Mouse (Mus musculus) kidney, embryonic 16.5 days (tissue): ENCODE measurements at regions not wholly inside any gene's neighbourhood (a gene's known extent, or its start where the extent isn't known, plus 50 kb on each side); places are given as distances from the start of the nearest gene placed in this dataset.
A peak's percentile ranks its signal among the peaks of the same experiment; 100 is the strongest.

Experiments used
- ATAC-seq: fragments of 200-750 bp; cut with Nextera tagmentation; 2 replicates; pipeline ENCODE4 v1.8.0; 2017; ENCODE audit warnings: moderate TSS enrichment; ENCODE audit not compliant: low FRiP score, low TSS enrichment
- H3K27ac ChIP-seq: fragments of 300-500 bp; sonication (generic); 2 replicates; pipeline ENCODE4 v1.5.1; 2014; ENCODE audit warnings: low read length
- H3K27me3 ChIP-seq: fragments of 300-500 bp; sonication (generic); 2 replicates; pipeline ENCODE4 v1.6.1; 2014; ENCODE audit warnings: low read length, control low read depth, mixed read lengths; ENCODE audit not compliant: insufficient read depth
- H3K36me3 ChIP-seq: fragments of 300-500 bp; sonication (generic); 2 replicates; pipeline ENCODE4 v1.6.1; 2014; ENCODE audit warnings: low read length, control low read depth, mixed read lengths; ENCODE audit not compliant: insufficient read depth
- H3K4me1 ChIP-seq: fragments of 300-500 bp; sonication (generic); 2 replicates; pipeline ENCODE4 v1.6.1; 2014; ENCODE audit warnings: low read length, control low read depth, mixed read lengths; ENCODE audit not compliant: insufficient read depth
- H3K4me2 ChIP-seq: fragments of 300-500 bp; sonication (generic); replicated peaks from 2 replicates; pipeline ENCODE4 v1.6.1; 2014; ENCODE audit warnings: low read depth, low read length
- H3K4me3 ChIP-seq: fragments of 300-500 bp; sonication (generic); 2 replicates; pipeline ENCODE4 v1.5.1; 2014; ENCODE audit warnings: mild to moderate bottlenecking, low read length
- H3K9ac ChIP-seq: fragments of 300-500 bp; sonication (generic); replicated peaks from 2 replicates; pipeline ENCODE4 v1.6.1; 2014; ENCODE audit warnings: low read length
- H3K9me3 ChIP-seq: fragments of 300-500 bp; sonication (generic); 2 replicates; pipeline ENCODE4 v1.6.1; 2016; ENCODE audit warnings: low read length, control low read depth
- WGBS: fragments of 180-500 bp; shearing (Covaris S2); extraction: QIAGEN DNeasy Blood & Tissue Kit; methylation state at CpG from one replicate; pipeline ENCODE4 v1.1.7; 2014; 5-methylcytosine and 5-hydroxymethylcytosine counted together

GRCm38 (mm10) chr4:56122198-56122597 is 589.9 kb upstream of the Klf4 start:
- no peak overlapping the region for H3K9ac ChIP-seq
- no peaks in the 10 kb centered on the region for H3K27me3 ChIP-seq
- no peak overlapping the region for H3K4me2 ChIP-seq
- no peak overlapping the region for H3K4me3 ChIP-seq
- no peaks in the 10 kb centered on the region for H3K9me3 ChIP-seq
- no peak overlapping the region for H3K27ac ChIP-seq
- 0 out of 2 replicates have a peak, but pooled peaks cover 4% of the 10 kb centered on the region for H3K4me1 ChIP-seq
- no peaks in the 10 kb centered on the region for H3K36me3 ChIP-seq
- WGBS = 89% methylated on average over 5 of the region's 5 CpGs
- no peak for ATAC-seq

- Histone ChIP-seq H3K9ac (no peak overlapping the region), H3K36me3 (no peaks in the 10 kb centered on the region), H3K4me2 (no peak overlapping the region), H3K27ac (no peak overlapping the region), H3K4me3 (no peak overlapping the region), H3K4me1 (0 out of 2 replicates have a peak, but pooled peaks cover 4% of the 10 kb centered on the region), H3K9me3 (no peaks in the 10 kb centered on the region), H3K27me3 (no peaks in the 10 kb centered on the region)
- no peak for ATAC-seq
- 82% methylated on average over 5 of the region's 5 CpGs for WGBS
Observed at GRCm38 (mm10) chr4:56121664-56122063, 589.4 kb upstream of the Klf4 start.

DNA sequence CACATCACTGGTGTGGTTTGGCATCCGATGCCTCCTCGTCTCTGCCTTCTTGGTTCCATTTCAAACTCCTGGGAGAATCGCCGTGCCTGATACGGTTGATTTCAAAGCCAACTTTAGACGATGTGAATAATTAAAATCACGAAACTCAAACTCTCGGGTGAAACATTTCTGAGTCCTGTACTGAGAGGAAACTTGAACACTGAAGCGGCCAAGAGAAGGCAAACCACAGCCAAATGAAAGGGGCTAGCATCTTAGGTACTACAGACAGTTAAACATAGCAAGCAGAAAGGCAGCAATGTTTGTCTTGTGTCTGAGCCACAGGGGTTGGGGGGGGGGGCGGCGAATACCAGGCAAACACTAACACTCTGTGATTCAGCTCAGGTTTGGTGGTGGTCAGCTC is 588.1 kb upstream of the Klf4 start:
- H3K4me2 ChIP-seq = no peak overlapping the region
- H3K36me3 ChIP-seq = no peaks in the 10 kb centered on the region
- 84% methylated on average over 11 of the region's 11 CpGs for WGBS
- no peaks in the 10 kb centered on the region for H3K9me3 ChIP-seq
- H3K9ac ChIP-seq = no peak overlapping the region
- H3K27ac ChIP-seq = no peak overlapping the region
- H3K4me3 ChIP-seq = no peak overlapping the region
- no peak for ATAC-seq
- H3K4me1 ChIP-seq = 0 out of 2 replicates have a peak, but pooled peaks cover 4% of the 10 kb centered on the region
- no peaks in the 10 kb centered on the region for H3K27me3 ChIP-seq

GRCm38 (mm10) chr4:56113701-56114196 is 581.5 kb upstream of the Klf4 start:
- Histone ChIP-seq H3K36me3 (no peaks in the 10 kb centered on the region), H3K9ac (0 out of 2 replicates have a peak overlapping the region, but pooled peaks have one; percentile 27), H3K27ac (peak overlapping the region; percentile 82), H3K4me2 (peak overlapping the region; percentile 42), H3K27me3 (no peaks in the 10 kb centered on the region), H3K4me1 (peaks cover 12% of the 10 kb centered on the region), H3K9me3 (no peaks in the 10 kb centered on the region), H3K4me3 (peak overlapping the region; percentile 12)
- WGBS = 6% methylated on average over 10 of the region's 10 CpGs
- ATAC-seq = peak; percentile 93

- H3K4me3 ChIP-seq = peak overlapping the region; percentile 12
Observed at GRCm38 (mm10) chr4:56112931-56113700, 580.9 kb upstream of the Klf4 start.

GRCm38 (mm10) chr4:56106962-56107361 is 574.7 kb upstream of the Klf4 start:
- no peak overlapping the region for H3K4me2 ChIP-seq
- ATAC-seq = no peak
- no peak overlapping the region for H3K27ac ChIP-seq
- no peaks in the 10 kb centered on the region for H3K4me1 ChIP-seq
- no peaks in the 10 kb centered on the region for H3K36me3 ChIP-seq
- 60% methylated on average over 4 of the region's 4 CpGs for WGBS
- no peak overlapping the region for H3K9ac ChIP-seq
- H3K27me3 ChIP-seq = no peaks in the 10 kb centered on the region
- no peaks in the 10 kb centered on the region for H3K9me3 ChIP-seq
- no peak overlapping the region for H3K4me3 ChIP-seq

More at GRCm38 (mm10) chr4:56112931-56113700, 580.9 kb upstream of the Klf4 start:
- 38% methylated on average over 9 of the region's 9 CpGs for WGBS
- Histone ChIP-seq H3K9ac (no peak overlapping the region), H3K9me3 (no peaks in the 10 kb centered on the region), H3K36me3 (no peaks in the 10 kb centered on the region), H3K4me2 (peak overlapping the region; percentile 42), H3K27ac (peak overlapping the region; percentile 82), H3K4me1 (peaks cover 8% of the 10 kb centered on the region), H3K27me3 (no peaks in the 10 kb centered on the region)
- ATAC-seq = peak; percentile 50

DNA sequence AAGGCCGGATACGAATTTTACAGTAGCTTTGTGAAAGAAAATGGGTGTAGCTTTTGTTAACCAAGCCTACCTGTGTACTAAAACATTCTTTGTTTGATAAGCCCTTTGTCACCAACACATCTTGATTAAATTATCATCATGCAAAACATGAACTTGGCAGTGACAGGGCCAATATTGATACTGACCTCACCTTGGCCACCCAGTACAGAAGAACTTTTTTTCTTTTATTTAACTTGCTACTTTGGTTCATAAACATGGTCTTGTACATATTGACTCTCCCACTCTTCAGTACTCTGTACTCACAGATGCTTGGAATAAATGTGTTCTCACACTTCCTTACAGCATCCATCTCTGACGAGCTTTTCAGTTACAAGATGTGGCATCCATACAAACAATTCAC is 570.0 kb upstream of the Klf4 start:
- Histone ChIP-seq H3K4me1 (no peaks in the 10 kb centered on the region), H3K4me3 (no peak overlapping the region), H3K36me3 (no peaks in the 10 kb centered on the region), H3K9me3 (no peaks in the 10 kb centered on the region), H3K9ac (no peak overlapping the region), H3K27ac (no peak overlapping the region), H3K4me2 (no peak overlapping the region), H3K27me3 (no peaks in the 10 kb centered on the region)
- WGBS = 89% methylated on average over 3 of the region's 3 CpGs
- no peak for ATAC-seq

DNA sequence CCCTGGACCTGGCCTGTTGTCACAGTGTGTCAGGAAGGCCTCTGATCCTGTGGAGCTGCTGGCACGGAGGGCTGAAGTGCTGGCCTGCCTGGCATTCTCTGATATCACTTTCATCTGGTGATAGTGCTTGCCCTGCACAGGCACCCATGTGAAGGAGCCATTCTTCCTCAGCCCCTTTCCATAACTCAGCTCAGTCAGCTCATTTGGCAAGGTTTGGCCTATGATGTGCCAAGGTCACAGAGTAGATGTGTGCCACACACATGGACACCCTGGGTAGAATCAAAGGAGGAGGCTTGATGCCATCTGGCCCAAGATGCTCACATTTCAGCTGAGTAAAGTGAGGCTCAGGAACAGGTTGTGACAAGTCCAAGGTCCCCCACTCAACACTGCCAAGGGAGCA is 558.5 kb upstream of the Klf4 start:
- Histone ChIP-seq H3K27ac (no peak overlapping the region), H3K27me3 (no peaks in the 10 kb centered on the region), H3K4me2 (no peak overlapping the region), H3K9ac (no peak overlapping the region), H3K4me1 (no peaks in the 10 kb centered on the region), H3K9me3 (no peaks in the 10 kb centered on the region), H3K4me3 (no peak overlapping the region), H3K36me3 (no peaks in the 10 kb centered on the region)
- 77% methylated on average over 1 of the region's 1 CpGs for WGBS
- ATAC-seq = no peak

DNA sequence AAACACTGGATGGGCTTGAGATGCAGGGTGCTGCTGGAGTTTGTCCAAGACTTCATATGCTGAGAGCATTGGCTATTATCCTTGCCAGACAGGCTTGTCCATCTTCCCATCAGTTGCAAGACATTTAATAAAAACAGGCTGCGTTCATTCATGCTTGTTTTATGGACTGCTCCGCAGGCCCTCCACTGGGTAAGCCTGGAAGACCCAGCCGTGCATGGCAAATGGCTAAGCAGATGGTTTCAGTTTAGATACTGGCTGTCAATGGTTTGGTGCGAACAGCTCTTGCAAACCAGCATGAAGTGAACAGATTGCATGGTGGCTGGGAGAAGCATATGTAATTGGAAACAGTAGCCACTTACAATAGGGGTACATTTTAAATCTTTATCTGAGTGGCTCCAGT is 556.4 kb upstream of the Klf4 start:
- ATAC-seq = no peak
- H3K9me3 ChIP-seq = no peaks in the 10 kb centered on the region
- no peaks in the 10 kb centered on the region for H3K36me3 ChIP-seq
- no peaks in the 10 kb centered on the region for H3K4me1 ChIP-seq
- 15% methylated on average over 4 of the region's 4 CpGs for WGBS
- no peak overlapping the region for H3K4me3 ChIP-seq
- H3K9ac ChIP-seq = no peak overlapping the region
- H3K27me3 ChIP-seq = no peaks in the 10 kb centered on the region
- H3K4me2 ChIP-seq = no peak overlapping the region
- H3K27ac ChIP-seq = no peak overlapping the region

DNA sequence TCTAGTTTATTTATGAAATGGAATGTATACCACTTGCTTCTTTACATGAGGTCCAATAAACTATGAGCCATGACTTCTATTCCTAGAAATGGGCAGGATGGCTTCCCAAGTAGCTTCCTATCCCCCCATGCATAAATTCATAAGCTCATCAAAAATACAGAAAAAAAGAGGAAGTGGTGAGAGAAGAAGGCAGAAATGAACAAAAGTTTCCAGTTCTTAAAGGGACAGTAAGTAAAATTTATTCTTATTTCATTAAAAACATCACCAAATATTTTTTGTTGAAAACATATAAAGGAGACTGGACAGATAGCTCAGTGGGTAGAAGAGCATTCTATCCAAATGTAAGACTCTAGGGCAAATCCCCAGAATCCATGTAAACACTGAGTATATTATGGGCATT is 554.0 kb upstream of the Klf4 start:
- no peaks in the 10 kb centered on the region for H3K9me3 ChIP-seq

More for the DNA sequence above, 554.0 kb upstream of the Klf4 start:
- Histone ChIP-seq H3K27me3 (no peaks in the 10 kb centered on the region), H3K36me3 (no peaks in the 10 kb centered on the region), H3K9ac (no peak overlapping the region), H3K4me1 (no peaks in the 10 kb centered on the region), H3K27ac (no peak overlapping the region), H3K4me2 (no peak overlapping the region), H3K4me3 (no peak overlapping the region)
- no peak for ATAC-seq
